Mouse (Mus musculus) cerebellum, adult 11-12 months (tissue): ENCODE results near the gene St7.

Experiments
- DNase-seq: peaks from one replicate; pipeline ENCODE4 v3.0.0; 2022

Gene St7

GRCm38 (mm10) chr6:17912312-17912711 is 219.6 kb downstream of the St7 start:
- DNase-seq, result no peak

- no peak for DNase-seq
These were observed 220.1 kb downstream of the St7 start for GRCm38 (mm10) chr6:17912825-17913224.

DNA sequence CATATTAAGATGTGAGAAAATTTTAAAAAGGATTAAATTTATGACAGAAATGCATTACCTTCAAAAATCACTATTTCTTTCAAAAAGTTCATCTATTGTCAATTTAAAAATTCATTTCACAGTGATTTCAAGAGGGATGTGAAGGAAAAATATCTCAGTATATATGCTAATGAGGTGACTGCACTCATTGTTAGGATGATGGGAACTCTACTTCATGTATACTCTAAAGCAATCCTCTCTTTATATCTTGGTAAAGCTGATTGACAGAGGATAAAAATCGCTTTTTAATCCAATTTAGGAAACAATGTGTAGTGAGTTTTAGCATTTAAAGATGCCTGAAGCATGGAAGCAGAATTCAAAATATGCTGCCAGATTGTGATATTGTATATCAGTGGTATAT is 220.6 kb downstream of the St7 start:
- DNase-seq, result no peak

- no peak for DNase-seq
These were observed 221.6 kb downstream of the St7 start for GRCm38 (mm10) chr6:17914300-17914699.

DNA sequence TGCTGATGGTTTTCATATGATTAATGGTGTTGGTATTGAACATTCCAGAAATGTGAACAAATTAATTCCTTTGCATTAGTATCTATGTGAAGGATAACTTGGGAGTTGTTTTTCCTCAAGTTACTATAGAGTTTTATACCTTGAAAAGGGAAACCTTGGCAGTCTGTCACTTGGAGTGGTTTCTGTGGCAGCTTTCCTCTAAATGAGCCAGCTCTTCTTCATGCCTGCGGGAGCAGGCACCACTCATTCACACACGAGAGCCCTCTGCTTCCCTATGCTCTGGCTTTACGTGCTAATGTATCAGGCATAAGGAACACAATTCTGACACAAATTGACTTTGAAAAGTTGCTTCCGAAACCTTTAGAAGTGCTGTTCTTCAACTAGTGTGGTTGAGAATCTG is 224.5 kb downstream of the St7 start:
- no peak for DNase-seq

DNA sequence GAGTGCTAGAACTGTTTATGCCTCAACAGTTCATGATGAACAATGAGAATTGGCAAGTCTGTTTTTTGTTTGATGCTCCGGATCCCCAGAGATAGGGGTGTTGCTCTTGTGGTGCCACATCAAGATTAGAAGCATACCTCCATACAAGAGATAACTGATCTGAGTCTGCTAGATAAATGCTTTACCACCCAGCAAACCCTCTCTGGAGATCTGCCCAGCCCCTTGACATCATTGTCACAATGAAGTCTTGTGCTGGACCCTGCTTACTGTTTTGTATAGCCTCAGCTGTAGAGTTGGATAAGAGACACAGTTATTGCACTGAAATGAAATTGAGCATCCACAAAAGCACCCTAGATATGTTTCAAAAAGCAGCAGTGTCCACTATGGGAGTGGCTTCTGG is 229.4 kb downstream of the St7 start:
- DNase-seq, result no peak

DNA sequence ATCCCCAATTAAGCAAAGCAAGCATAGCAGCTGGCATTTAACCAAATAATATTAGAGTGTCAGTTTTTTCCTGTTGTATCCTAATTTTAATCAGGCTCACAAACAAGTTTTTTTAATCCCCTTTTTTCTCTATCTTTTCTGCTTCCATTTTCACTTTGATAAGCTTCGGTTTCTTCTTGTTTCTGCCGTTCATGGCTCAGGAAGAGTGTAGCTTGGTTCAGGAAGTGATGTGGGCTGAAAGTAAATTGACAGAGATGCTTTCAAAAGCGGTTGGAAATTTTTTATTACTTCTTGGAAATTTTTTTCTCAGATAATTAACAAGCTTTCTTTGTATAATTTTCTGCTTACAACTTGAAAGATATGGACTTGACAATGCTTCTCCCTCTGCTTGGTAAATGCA is 230.2 kb downstream of the St7 start:
- no peak for DNase-seq

DNA sequence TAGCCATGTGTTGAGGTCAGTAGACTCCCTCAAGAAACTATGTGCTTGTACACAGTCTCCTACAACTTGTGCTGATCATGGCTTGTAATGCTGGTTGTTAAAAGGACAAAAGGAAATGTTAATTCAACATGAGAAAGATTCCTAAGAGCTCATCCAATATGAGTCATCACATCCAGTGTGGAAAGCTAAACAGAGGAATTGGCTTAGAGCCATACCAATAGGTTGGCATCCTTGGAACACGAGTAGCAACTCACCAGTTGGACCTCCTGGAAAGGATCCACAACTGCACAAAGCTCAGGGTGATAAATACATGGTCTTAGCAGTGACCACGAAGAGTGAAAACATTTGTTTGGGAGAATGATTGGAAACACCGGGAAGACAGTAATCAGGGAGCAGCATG is 230.6 kb downstream of the St7 start:
- no peak for DNase-seq

DNA sequence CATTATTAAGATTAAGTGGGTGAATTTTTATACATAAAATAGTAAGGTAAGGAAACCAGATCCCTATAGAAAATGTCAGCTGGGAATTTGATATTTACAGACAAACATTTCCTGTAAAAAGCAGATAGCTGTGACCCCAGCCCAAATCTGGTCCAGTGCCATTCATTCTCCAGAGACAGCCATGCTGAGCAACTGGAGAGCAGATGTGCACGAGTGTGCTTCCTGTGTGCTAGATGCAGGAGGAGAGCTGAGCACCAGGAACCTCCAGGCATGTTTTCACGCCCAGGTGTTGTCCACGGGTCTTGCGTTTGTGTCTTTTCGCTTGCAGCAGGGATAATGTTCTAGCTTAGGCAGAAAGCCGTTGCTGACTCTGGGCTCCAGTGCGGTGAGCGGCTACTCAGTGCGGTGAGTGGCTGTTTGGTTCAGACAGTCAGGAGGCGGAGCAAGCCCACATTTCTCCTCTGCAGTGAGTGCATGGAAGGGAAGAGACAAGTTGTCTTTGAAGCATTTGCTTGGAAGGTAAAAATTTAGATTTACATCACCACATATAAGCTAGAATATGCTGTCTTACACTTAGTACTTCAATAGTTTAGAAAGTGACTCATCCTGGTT is 231.3 kb downstream of the St7 start:
- no peak for DNase-seq

- no peak for DNase-seq
These were observed 232.5 kb downstream of the St7 start for GRCm38 (mm10) chr6:17925267-17925666.

- peak; percentile 23 for DNase-seq
These were observed 235.0 kb downstream of the St7 start for GRCm38 (mm10) chr6:17927746-17928145.

DNA sequence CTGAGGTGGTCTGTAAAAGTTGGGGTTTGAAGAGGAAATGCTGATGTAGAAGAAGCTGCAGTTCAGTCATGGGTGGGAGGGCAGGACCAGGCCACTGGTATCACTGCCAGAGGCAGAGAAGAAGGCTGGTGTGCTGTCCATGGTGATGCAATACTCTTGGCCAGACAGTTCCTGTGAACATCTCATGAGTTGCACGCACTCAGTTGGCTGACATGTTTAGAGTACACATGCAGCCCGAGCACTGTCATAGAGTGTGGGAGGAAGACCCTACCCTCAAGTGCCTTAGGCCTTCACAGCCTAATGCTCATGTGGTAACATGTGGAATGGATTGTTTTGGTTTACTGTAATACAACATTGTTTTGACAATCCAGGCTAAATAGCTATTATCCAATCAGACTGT is 238.5 kb downstream of the St7 start:
- no peak for DNase-seq

GRCm38 (mm10) chr6:17931835-17932234 is 239.1 kb downstream of the St7 start:
- no peak for DNase-seq

DNA sequence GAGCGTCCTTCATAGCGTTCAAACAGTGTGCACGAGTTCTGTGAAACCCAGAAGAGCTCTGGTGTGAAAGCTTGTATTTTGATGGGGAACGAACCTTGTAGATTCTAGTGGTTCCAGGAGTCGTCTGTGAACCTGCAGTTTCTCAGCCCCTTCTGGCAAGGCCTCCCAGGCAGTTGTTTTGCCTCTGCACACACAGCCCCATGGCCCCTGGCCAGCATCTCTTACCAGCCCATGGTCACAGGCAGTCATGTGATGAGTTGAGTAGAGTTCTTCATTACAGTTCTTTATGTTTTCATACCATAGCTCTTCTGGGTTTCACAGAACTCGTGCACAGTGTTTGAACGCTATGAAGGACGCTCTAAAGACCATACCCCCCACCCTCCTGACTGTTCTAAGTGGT is 240.1 kb downstream of the St7 start:
- no peak for DNase-seq

DNA sequence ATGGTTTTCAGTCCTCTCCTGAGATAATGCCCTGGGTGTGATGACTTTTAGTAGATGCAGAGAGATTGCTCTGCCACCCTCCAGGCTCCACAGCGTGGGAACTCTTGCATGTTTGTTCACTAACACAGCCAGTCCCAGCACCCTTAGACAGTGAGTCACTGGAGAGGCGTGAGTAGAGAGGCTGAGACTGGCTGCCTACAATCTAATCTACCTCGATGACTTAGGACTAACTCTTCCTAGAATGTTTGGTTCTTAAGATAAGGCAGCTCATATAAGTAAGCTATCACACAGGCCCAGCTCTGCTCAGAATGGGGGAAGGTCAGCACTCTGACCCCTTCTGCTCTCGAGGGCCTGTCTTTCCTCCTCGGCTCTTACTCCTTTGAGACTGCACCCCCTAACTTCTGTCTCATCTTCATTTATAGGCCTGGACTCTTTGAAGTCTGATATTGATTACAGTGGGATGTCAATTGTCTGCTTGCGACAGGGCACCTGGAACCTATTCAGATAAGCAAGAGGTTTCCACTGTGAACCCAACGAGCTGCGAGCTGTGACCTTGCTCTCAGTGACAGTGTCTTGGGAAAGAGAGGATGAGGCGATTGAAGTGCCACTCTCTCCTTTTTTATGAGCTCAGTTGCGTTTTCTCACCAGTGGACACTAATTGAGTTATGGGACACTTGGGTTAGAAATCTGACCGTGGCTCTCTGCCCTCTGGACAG is 246.1 kb downstream of the St7 start:
- no peak for DNase-seq

DNA sequence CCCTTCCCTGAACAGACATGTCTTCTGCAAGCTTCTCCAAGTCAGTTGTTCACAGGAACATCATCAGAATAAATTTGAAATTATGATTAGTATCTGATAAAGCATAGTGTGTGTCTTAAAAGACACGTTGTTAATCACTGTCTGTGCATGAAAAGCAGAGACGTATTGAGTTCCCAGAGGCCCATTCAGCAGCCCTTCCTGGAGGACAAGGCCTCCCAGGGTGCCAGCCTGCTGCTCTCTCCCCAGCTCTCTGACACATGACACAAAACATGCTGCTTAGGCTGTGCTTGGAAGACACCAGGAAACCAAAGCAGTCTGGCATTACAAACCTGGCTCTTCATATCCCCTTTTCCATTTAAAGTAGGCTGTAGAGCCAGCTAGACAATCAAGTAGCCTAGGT is 249.2 kb downstream of the St7 start:
- peak; percentile 12 for DNase-seq

DNA sequence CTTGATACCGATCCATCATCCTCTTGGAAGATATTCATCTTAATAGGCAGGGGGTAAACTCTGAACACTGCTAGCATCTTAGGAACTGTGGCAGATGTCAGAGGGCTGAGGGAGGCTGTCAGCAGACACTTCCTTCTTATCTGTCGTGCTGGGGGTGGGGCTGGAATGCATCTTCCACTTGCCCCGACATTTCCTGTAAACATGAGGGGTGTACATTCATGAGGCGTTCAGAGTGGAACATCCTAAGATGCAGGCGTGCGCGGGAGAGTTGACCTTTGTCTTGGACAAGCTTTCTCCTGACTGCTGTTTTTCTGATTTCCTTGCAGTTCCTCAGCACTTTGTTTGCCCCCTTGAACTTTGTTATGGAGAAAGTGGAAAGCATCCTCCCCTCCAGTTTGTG is 249.6 kb downstream of the St7 start:
- DNase-seq, result no peak

DNA sequence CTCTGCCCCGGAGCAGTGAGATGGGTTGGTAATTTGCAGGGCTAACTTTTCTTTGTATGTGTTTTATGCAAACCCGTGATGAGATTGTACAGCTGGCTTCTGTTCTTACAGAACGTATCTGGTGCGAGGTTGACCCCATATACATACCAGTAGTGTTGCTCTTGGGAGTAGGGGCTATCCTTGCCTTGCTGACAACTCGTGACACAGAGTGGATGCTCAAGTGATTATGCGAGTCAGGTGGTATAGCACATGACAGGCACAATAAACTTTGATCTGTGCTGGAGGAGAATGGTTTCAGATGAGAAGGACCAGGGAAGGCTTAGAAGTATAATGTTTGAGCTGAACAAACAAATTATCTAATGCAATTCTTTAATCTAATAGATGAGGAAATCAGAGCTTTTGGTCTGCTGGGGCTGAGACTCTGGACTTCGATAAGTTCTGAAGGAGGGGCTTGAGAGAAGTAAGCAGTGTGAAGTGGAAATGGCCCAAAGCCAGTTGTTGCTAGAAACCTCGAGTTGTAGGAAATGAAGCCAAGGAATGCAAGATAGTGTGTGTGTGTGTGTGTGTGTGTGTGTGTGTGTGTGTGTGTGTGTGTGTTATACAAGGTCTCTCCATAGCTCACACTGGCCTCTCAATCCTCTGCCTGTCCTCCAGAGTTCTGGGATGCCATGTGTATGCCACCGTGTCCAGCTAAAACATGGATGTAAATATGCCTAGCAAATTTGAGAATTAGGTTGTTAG is 251.3 kb downstream of the St7 start:
- DNase-seq, result no peak

- DNase-seq, result no peak
These were observed 253.7 kb downstream of the St7 start for GRCm38 (mm10) chr6:17946456-17946855.

DNA sequence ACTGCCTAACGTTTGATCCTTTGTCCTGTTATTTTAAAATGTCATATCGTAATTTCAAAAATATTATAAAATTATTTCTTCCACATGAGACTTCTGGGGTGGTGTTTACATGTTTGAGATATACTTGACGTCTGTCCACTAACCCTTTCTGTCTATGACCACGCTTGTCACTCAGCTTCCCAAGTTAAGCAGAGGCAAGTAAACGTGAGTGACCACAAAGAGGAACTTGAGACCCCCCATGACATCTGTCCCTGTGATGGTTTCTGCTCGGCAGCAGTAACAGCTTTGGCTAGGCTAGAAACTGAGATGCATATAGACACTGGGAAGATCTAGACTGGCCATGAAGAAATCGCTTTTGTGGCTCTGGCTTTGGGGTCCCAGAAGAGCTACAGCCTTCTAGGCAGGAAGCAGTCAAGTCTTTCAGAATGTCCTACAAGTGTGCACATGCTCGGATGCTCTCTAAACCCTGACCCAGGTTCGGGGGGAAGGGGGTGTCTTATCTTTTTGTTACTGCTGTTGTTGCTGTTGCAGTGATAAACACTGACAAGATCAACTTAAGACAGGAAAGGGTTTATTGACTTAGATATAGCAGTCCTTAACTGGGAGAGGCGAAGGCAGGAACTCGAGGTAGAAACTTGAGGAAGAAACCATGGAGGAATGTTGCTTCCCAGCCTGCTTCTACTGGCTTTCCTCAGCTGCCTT is 254.5 kb downstream of the St7 start:
- DNase-seq, result no peak

DNA sequence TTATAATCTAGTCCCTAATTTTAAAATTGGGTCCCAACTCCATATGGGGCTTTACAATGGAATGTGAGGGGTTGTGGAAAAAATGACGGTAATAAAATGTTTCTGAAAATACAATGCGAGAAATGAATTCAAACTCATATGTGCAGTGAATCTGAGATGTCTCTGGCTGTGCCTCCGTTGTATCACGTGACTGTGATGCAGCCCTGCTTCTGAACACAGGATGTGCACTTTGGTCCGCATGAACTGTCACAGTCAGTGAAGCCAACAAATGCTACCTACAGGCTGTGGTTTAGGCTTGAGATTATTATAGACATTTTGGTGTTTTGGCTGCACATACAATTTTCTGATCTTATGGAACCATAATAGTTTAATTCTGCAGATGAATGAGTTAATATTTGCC is 256.4 kb downstream of the St7 start:
- DNase-seq, result no peak

- DNase-seq, result no peak
These were observed 259.0 kb downstream of the St7 start for GRCm38 (mm10) chr6:17951779-17952178.

GRCm38 (mm10) chr6:17963455-17963854 is 270.7 kb downstream of the St7 start:
- no peak for DNase-seq
